ENCODE assay signal across 23 mouse cellular contexts in the genomic region with DNA sequence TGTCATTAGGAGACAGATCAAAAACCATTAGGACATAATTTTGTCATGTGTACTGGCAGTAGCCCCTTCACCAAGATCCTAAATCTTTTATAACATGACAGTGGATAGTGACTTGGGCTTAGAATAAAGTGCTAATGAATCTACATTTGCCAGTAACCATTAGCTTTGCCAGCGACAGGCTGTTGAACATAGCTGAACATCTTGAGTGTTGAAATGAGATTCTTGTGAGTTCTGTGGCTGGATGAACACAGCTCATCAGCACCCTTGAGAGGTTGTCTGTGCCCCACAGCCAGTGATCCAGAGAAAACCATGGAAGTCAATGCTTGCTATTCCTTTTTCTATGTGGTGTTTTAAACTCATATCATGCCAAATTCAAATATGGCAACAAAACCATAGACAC. TPM values are rescaled to one million over a fixed set of nuclear protein-coding genes. Genes with fewer than 3 reads are reported as not detected.
DNase-seq lines count a peak whose midpoint lies in the region; ATAC-seq and TF ChIP-seq lines count a peak whose summit lies in the region.
"Had no signal": no experiment of that assay in that cellular context is flagged by ENCODE, and none has a peak within 500 bp of the region (broad histone marks: within the 10 kb centered on the region; RNA-seq: fewer than 3 reads in every experiment).

No protein-coding gene starts in this region.

- no peaks in the 10 kb centered on the region for H3K27me3 ChIP-seq in forebrain, embryonic 14.5 days (replicated peaks; ENCODE audit: control insufficient read depth, insufficient read depth, low read length)
- no peaks in the 10 kb centered on the region for H3K27me3 ChIP-seq in midbrain, embryonic 14.5 days (ENCODE audit: control insufficient read depth, insufficient read depth, low read length)
- H3K27me3 ChIP-seq in cerebellum, adult 2 months (ENCODE audit: control insufficient read depth, insufficient read depth, low read length): 0 out of 2 replicates have a peak, but pooled peaks cover 1% of the 10 kb centered on the region

- no peak for TF ChIP-seq POLR2A in brain, embryonic 14.5 days (IDR thresholded peaks at IDR 0.05; ENCODE audit: borderline replicate concordance, extremely low read depth, insufficient read depth, insufficient read length, poor library complexity, severe bottlenecking)
- TF ChIP-seq POLR2A in cerebellum, adult 2 months (IDR thresholded peaks at IDR 0.05; ENCODE audit: borderline replicate concordance, insufficient read depth, low read length): no peak

- H3K4me2 ChIP-seq in forebrain, embryonic 14.5 days (ENCODE audit: low read length): peak overlapping the region; percentile 77
- peak overlapping the region; percentile 77 for H3K4me2 ChIP-seq in midbrain, embryonic 14.5 days (ENCODE audit: low read length)
- H3K4me2 ChIP-seq: kidney, embryonic 15.5 days; limb, embryonic 13.5 days; liver, embryonic 15.5 days; neural tube, embryonic 12.5 days had no signal

- H3K4me3 ChIP-seq in layer of hippocampus, adult 2 months: peak overlapping the region; percentile 64
- peak overlapping the region; percentile 86 for H3K4me3 ChIP-seq in forebrain, embryonic 14.5 days (ENCODE audit: low read depth, low read length)
- H3K4me3 ChIP-seq in midbrain, embryonic 14.5 days (replicated peaks; ENCODE audit: low read depth, low read length): peak overlapping the region; percentile 30
- no peak overlapping the region for H3K4me3 ChIP-seq in cerebellum, adult 2 months (replicated peaks; ENCODE audit: insufficient read depth, low read depth, low read length)
- H3K4me3 ChIP-seq: kidney, embryonic 15.5 days; limb, embryonic 13.5 days; liver, embryonic 15.5 days; neural tube, embryonic 12.5 days had no signal

- peaks cover 28% of the 10 kb centered on the region for H3K4me1 ChIP-seq in forebrain, embryonic 14.5 days (ENCODE audit: control insufficient read depth, insufficient read depth, low read length)
- peaks cover 23% of the 10 kb centered on the region for H3K4me1 ChIP-seq in midbrain, embryonic 14.5 days (ENCODE audit: control insufficient read depth, insufficient read depth, low read length)
- no peaks in the 10 kb centered on the region for H3K4me1 ChIP-seq in cerebellum, adult 2 months (ENCODE audit: control insufficient read depth, insufficient read depth, low read length)

- TF ChIP-seq CTCF in layer of hippocampus, adult 2 months (conservative IDR thresholded peaks at IDR 0.05): no peak
- no peak for TF ChIP-seq CTCF in brain, embryonic 14.5 days (IDR thresholded peaks at IDR 0.05; ENCODE audit: borderline replicate concordance, extremely low read depth, insufficient read depth, insufficient read length)
- TF ChIP-seq CTCF in cerebellum, adult 2 months (IDR thresholded peaks at IDR 0.05; ENCODE audit: borderline replicate concordance, insufficient read depth, low read depth, low read length): no peak

- ATAC-seq in forebrain, embryonic 14.5 days: peak; percentile 43; the same call in 1 of the 2 replicates
- ATAC-seq in midbrain, embryonic 14.5 days (ENCODE audit: low FRiP score, low TSS enrichment): no peak
- ATAC-seq: activated CD4-positive, CD25-positive, alpha-beta regulatory T cell, adult 4 months; intestine, embryonic 16.5 days; Patski had no signal

- WGBS in forebrain, embryonic 14.5 days: 73% methylated on average over 1 of the region's 1 CpGs
- WGBS in midbrain, embryonic 14.5 days: 84% methylated on average over 1 of the region's 1 CpGs
- WGBS in cerebellum, adult 2 months: 64% methylated on average over 1 of the region's 1 CpGs

- H3K9ac ChIP-seq in forebrain, embryonic 14.5 days (ENCODE audit: low read length): no peak overlapping the region; the same call in 1 of the 2 replicates
- no peak overlapping the region for H3K9ac ChIP-seq in midbrain, embryonic 14.5 days (replicated peaks; ENCODE audit: low read length)
- H3K9ac ChIP-seq: kidney, embryonic 15.5 days; limb, embryonic 13.5 days; liver, embryonic 15.5 days; neural tube, embryonic 12.5 days had no signal

- DNase-seq in layer of hippocampus, adult 2 months (ENCODE audit: low spot score in 2 of 2): no peak
- DNase-seq in layer of hippocampus, adult 9-11 months: no peak
- DNase-seq in brain, embryonic 14.5 days (ENCODE audit: low read depth): peak; percentile 80
- DNase-seq in forebrain, embryonic 14.5 days (ENCODE audit: low spot score): peak; percentile 72
- DNase-seq in midbrain, embryonic 14.5 days: no peak
- no peak for DNase-seq in cerebellum, adult 2 months
- no peak for DNase-seq in cerebellum, postnatal 14 days
- no peak for DNase-seq in right cerebral cortex, postnatal 14 days
- DNase-seq: adrenal gland, postnatal 14 days; cerebellum, adult 9-10 months; embryo, embryonic 11 days; gastrocnemius, postnatal 14 days; lung, postnatal 14 days; right cerebral cortex, postnatal 4 days had no signal

- H3K36me3 ChIP-seq in forebrain, embryonic 14.5 days (ENCODE audit: control insufficient read depth, insufficient read depth, low read length): 0 out of 2 replicates have a peak, but pooled peaks cover 4% of the 10 kb centered on the region
- 0 out of 2 replicates have a peak, but pooled peaks cover 3% of the 10 kb centered on the region for H3K36me3 ChIP-seq in midbrain, embryonic 14.5 days (ENCODE audit: control insufficient read depth, insufficient read depth, low read length)
- H3K36me3 ChIP-seq: kidney, embryonic 15.5 days; limb, embryonic 13.5 days; liver, embryonic 15.5 days; neural tube, embryonic 12.5 days had no signal

- no peaks in the 10 kb centered on the region for H3K9me3 ChIP-seq in forebrain, embryonic 14.5 days (replicated peaks; ENCODE audit: control insufficient read depth, low read length)
- no peaks in the 10 kb centered on the region for H3K9me3 ChIP-seq in midbrain, embryonic 14.5 days (ENCODE audit: control insufficient read depth, low read length)
- H3K9me3 ChIP-seq: kidney, embryonic 15.5 days; limb, embryonic 13.5 days; liver, embryonic 15.5 days; neural tube, embryonic 12.5 days had no signal

- H3K27ac ChIP-seq in layer of hippocampus, adult 2 months: peak overlapping the region; percentile 93
- no peak overlapping the region for H3K27ac ChIP-seq in forebrain, embryonic 14.5 days (ENCODE audit: low read depth, low read length)
- H3K27ac ChIP-seq in midbrain, embryonic 14.5 days (replicated peaks; ENCODE audit: low read depth, low read length): no peak overlapping the region
- no peak overlapping the region for H3K27ac ChIP-seq in cerebellum, adult 2 months (ENCODE audit: insufficient read depth, low read length)
- H3K27ac ChIP-seq: kidney, embryonic 15.5 days; limb, embryonic 13.5 days; liver, embryonic 15.5 days; neural tube, embryonic 12.5 days had no signal

RNA-seq across cellular contexts. Expression of a gene that starts 5.7 kb away (rescaled TPM):
- total RNA-seq in layer of hippocampus, adult 2 months (2021): 10 to 100 TPM; 21.1 to 21.4 TPM
- 9.9 and 10.0 TPM in 2 replicates for polyA plus RNA-seq in brain, embryonic 14.5 days (2012; rRNA removed)
- polyA plus RNA-seq in forebrain, embryonic 14.5 days (2014; fragmentation: Nextera tagmentation; extraction: Ambion mirVana): 10.3 and 15.6 TPM in 2 replicates
- 13.1 and 16.0 TPM in 2 replicates for polyA plus RNA-seq in midbrain, embryonic 14.5 days (2014; fragmentation: Nextera tagmentation; extraction: Ambion mirVana)
- 3.3 and 3.9 TPM in 2 replicates for polyA plus RNA-seq in cerebellum, adult 2 months (2012; rRNA removed)
- polyA plus RNA-seq: Patski had no signal

RNA-seq across cellular contexts. Expression of a gene that starts 59.2 kb away (rescaled TPM):
- total RNA-seq in layer of hippocampus, adult 2 months (2021): 10 to 100 TPM; 89.7 to 94.9 TPM
- 1.6 and 3.9 TPM in 2 replicates for polyA plus RNA-seq in brain, embryonic 14.5 days (2012; rRNA removed)
- polyA plus RNA-seq in forebrain, embryonic 14.5 days (2014; fragmentation: Nextera tagmentation; extraction: Ambion mirVana): 0.44 and 0.49 TPM in 2 replicates
- 1.5 and 2.0 TPM in 2 replicates for polyA plus RNA-seq in midbrain, embryonic 14.5 days (2014; fragmentation: Nextera tagmentation; extraction: Ambion mirVana)
- 73.3 and 75.7 TPM in 2 replicates for polyA plus RNA-seq in cerebellum, adult 2 months (2012; rRNA removed)
- polyA plus RNA-seq: C2C12; testis, adult 2 months had no signal

Comparison
In these comparisons a context has a peak if more than half of its experiments do, and no peak if none do; other contexts are left out.
1. DNase-seq: peak in brain, embryonic 14.5 days (single experiment) and forebrain, embryonic 14.5 days (single experiment); none in layer of hippocampus, adult 2 months (0 of 2), layer of hippocampus, adult 9-11 months (single experiment), midbrain, embryonic 14.5 days (single experiment), cerebellum, adult 2 months (0 of 2), cerebellum, postnatal 14 days (0 of 2) and right cerebral cortex, postnatal 14 days (single experiment).
2. RNA of a gene that starts 59.2 kb away (polyA plus RNA-seq): 73.3 to 75.7 TPM in cerebellum, adult 2 months; 1.6 to 3.9 TPM in brain, embryonic 14.5 days, 1.5 to 2.0 TPM in midbrain, embryonic 14.5 days and 0.44 to 0.49 TPM in forebrain, embryonic 14.5 days; every median in the first group is over 10 times any median in the second.